Mouse (Mus musculus): ENCODE measurements around the gene Nxt1.

Gene Nxt1

GRCm38 (mm10) chr2:148672199-148673096 lies at the start of gene Nxt1:
Gene Nxt1 (plus strand): TSS chr2:148672601.
- DNase-seq (ENCODE audit: low spot score), result peak; percentile 99

- DNase-seq (ENCODE audit: low spot score), result no peak
Observed at GRCm38 (mm10) chr2:148623067-148623466, 49.3 kb upstream of the Nxt1 start.

- no peak for DNase-seq (ENCODE audit: low spot score)
Observed at GRCm38 (mm10) chr2:148624484-148624883, 47.9 kb upstream of the Nxt1 start.

GRCm38 (mm10) chr2:148627011-148627471 lies 45.4 kb upstream of the Nxt1 start:
- no peak for DNase-seq (ENCODE audit: low spot score)

- DNase-seq (ENCODE audit: low spot score), result no peak
Observed at GRCm38 (mm10) chr2:148631011-148631410, 41.4 kb upstream of the Nxt1 start.

- no peak for DNase-seq (ENCODE audit: low spot score)
Observed at GRCm38 (mm10) chr2:148631602-148632001, 40.8 kb upstream of the Nxt1 start.

GRCm38 (mm10) chr2:148634466-148634865 lies 37.9 kb upstream of the Nxt1 start:
- DNase-seq (ENCODE audit: low spot score), result no peak

- no peak for DNase-seq (ENCODE audit: low spot score)
Observed at GRCm38 (mm10) chr2:148642610-148643370, 29.6 kb upstream of the Nxt1 start.

GRCm38 (mm10) chr2:148644421-148645000 lies 27.9 kb upstream of the Nxt1 start:
- DNase-seq (ENCODE audit: low spot score), result no peak

GRCm38 (mm10) chr2:148650587-148651357 lies 21.6 kb upstream of the Nxt1 start:
- DNase-seq (ENCODE audit: low spot score), result no peak

GRCm38 (mm10) chr2:148654961-148655360 lies 17.4 kb upstream of the Nxt1 start:
- DNase-seq (ENCODE audit: low spot score), result peak; percentile 49

- no peak for DNase-seq (ENCODE audit: low spot score)
Observed at GRCm38 (mm10) chr2:148663458-148663857, 8.9 kb upstream of the Nxt1 start.

GRCm38 (mm10) chr2:148677801-148678200 lies 5.4 kb downstream of the Nxt1 start:
- no peak for DNase-seq (ENCODE audit: low spot score)

GRCm38 (mm10) chr2:148679346-148679745 lies 6.9 kb downstream of the Nxt1 start:
- peak; percentile 90 for DNase-seq (ENCODE audit: low spot score)

- peak; percentile 99 for DNase-seq (ENCODE audit: low spot score)
Observed at GRCm38 (mm10) chr2:148680775-148681291, 8.4 kb downstream of the Nxt1 start, which contains the start of gene Gzf1. Gene Gzf1 (plus strand): TSS chr2:148681023.

- DNase-seq (ENCODE audit: low spot score), result peak; percentile 71
Observed at GRCm38 (mm10) chr2:148681461-148681891, 9.1 kb downstream of the Nxt1 start.

GRCm38 (mm10) chr2:148683031-148683430 lies 10.6 kb downstream of the Nxt1 start:
- no peak for DNase-seq (ENCODE audit: low spot score)

GRCm38 (mm10) chr2:148684972-148685371 lies 12.6 kb downstream of the Nxt1 start:
- DNase-seq (ENCODE audit: low spot score), result no peak

GRCm38 (mm10) chr2:148685709-148686108 lies 13.3 kb downstream of the Nxt1 start:
- DNase-seq (ENCODE audit: low spot score), result no peak

- DNase-seq (ENCODE audit: low spot score), result no peak
Observed at GRCm38 (mm10) chr2:148686862-148687261, 14.5 kb downstream of the Nxt1 start.

GRCm38 (mm10) chr2:148687971-148688370 lies 15.6 kb downstream of the Nxt1 start:
- no peak for DNase-seq (ENCODE audit: low spot score)

All from MN1 (cell line).